Mouse (Mus musculus): ENCODE measurements around the gene Morc3. TPM values are rescaled to one million over a fixed set of nuclear protein-coding genes. Genes with fewer than 3 reads are reported as not detected.
A peak's percentile ranks its signal among the peaks of the same experiment; 100 is the strongest.

Morc3 gene
- total RNA-seq, 2 experiments from 2014 or later = 123 to 216 TPM

GRCm38 (mm10) chr16:93877612-93878380 is 45.9 kb downstream of the Morc3 start:
- no peak for ATAC-seq (ENCODE audit: poor library complexity, severe bottlenecking)

- ATAC-seq (ENCODE audit: poor library complexity, severe bottlenecking) = peak; percentile 90
Observed at GRCm38 (mm10) chr16:93883423-93884085, 51.6 kb downstream of the Morc3 start, which contains the start of gene Chaf1b. Gene Chaf1b (plus strand): TSS chr16:93883901.

GRCm38 (mm10) chr16:93884086-93884721 is 52.3 kb downstream of the Morc3 start:
- ATAC-seq (ENCODE audit: poor library complexity, severe bottlenecking) = no peak

GRCm38 (mm10) chr16:93884722-93885113 is 52.8 kb downstream of the Morc3 start:
- no peak for ATAC-seq (ENCODE audit: poor library complexity, severe bottlenecking)

- ATAC-seq (ENCODE audit: poor library complexity, severe bottlenecking) = peak; percentile 15
Observed at GRCm38 (mm10) chr16:93888481-93888880, 56.6 kb downstream of the Morc3 start.

- ATAC-seq (ENCODE audit: poor library complexity, severe bottlenecking) = no peak
Observed at GRCm38 (mm10) chr16:93890948-93891604, 59.2 kb downstream of the Morc3 start.

- ATAC-seq (ENCODE audit: poor library complexity, severe bottlenecking) = peak; percentile 43; the same call in 1 of the 2 replicates
Observed at GRCm38 (mm10) chr16:93893285-93893684, 61.4 kb downstream of the Morc3 start.

- no peak for ATAC-seq (ENCODE audit: poor library complexity, severe bottlenecking)
Observed at GRCm38 (mm10) chr16:93903027-93903426, 71.1 kb downstream of the Morc3 start.

- ATAC-seq (ENCODE audit: poor library complexity, severe bottlenecking) = peak; percentile 91
Observed at GRCm38 (mm10) chr16:93906156-93907014, 74.5 kb downstream of the Morc3 start.

GRCm38 (mm10) chr16:93907761-93908160 is 75.8 kb downstream of the Morc3 start:
- ATAC-seq (ENCODE audit: poor library complexity, severe bottlenecking) = no peak

- ATAC-seq (ENCODE audit: poor library complexity, severe bottlenecking) = no peak
Observed at GRCm38 (mm10) chr16:93908196-93908595, 76.3 kb downstream of the Morc3 start.

GRCm38 (mm10) chr16:93909936-93910335 is 78.0 kb downstream of the Morc3 start:
- ATAC-seq (ENCODE audit: poor library complexity, severe bottlenecking) = no peak

- no peak for ATAC-seq (ENCODE audit: poor library complexity, severe bottlenecking)
Observed at GRCm38 (mm10) chr16:93910735-93911665, 79.1 kb downstream of the Morc3 start.

GRCm38 (mm10) chr16:93912158-93912557 is 80.2 kb downstream of the Morc3 start:
- no peak for ATAC-seq (ENCODE audit: poor library complexity, severe bottlenecking)

GRCm38 (mm10) chr16:93912808-93913207 is 80.9 kb downstream of the Morc3 start:
- no peak for ATAC-seq (ENCODE audit: poor library complexity, severe bottlenecking)

GRCm38 (mm10) chr16:93913881-93914576 is 82.1 kb downstream of the Morc3 start:
- peak; percentile 83 for ATAC-seq (ENCODE audit: poor library complexity, severe bottlenecking)

- ATAC-seq (ENCODE audit: poor library complexity, severe bottlenecking) = no peak
Observed at GRCm38 (mm10) chr16:93915338-93915849, 83.5 kb downstream of the Morc3 start.
